Mouse (Mus musculus): ENCODE data around the gene Pan3. TPM values are rescaled to one million over a fixed set of nuclear protein-coding genes. Genes with fewer than 3 reads are reported as not detected.

The Pan3 gene
- polyA plus RNA-seq, 1 experiment from 2014 or later, result 53.7 TPM

DNA sequence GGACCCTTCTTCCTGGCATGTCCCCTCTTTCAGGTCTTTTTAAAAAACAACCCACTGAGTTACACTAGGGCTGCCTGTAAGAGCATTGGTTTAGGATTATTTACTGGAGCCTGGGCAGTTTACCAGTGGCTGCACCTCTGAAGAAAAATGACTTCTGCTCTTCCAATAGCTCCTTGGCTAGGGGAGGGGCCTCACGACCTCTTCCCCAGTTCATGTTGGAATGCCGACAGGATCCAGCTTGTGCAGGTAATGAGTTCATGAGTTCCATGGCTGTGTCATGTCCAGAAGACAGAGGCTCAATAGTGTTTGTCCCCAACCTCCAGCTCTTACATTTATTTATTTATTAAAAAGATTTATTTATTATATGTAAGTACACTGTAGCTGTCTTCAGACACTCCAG is 5.8 kb downstream of the Pan3 start:
- Histone ChIP-seq H3K9ac (ENCODE audit: low read length) (no peak overlapping the region), H3K9me3 (ENCODE audit: control insufficient read depth, low read length) (no peaks in the 10 kb centered on the region), H3K27me3 (ENCODE audit: control insufficient read depth, insufficient read depth, low read length) (no peaks in the 10 kb centered on the region), H3K4me2 (ENCODE audit: low read depth, severe bottlenecking) (no peak overlapping the region), H3K4me3 (ENCODE audit: low read depth, low read length) (no peak overlapping the region), H3K27ac (replicated peaks; ENCODE audit: low read depth, low read length) (no peak overlapping the region), H3K36me3 (ENCODE audit: control insufficient read depth, insufficient read depth, low read length) (peaks cover 2% of the 10 kb centered on the region; the same call in 1 of the 2 replicates), H3K4me1 (ENCODE audit: control insufficient read depth, insufficient read depth, low read length) (peaks cover 3% of the 10 kb centered on the region; the same call in 1 of the 2 replicates)
- no peak for DNase-seq (ENCODE audit: low spot score)
- ATAC-seq (ENCODE audit: insufficient number of reproducible peaks, low FRiP score, low TSS enrichment, low read depth), result no peak
- 66% methylated on average over 2 of the region's 2 CpGs for WGBS

DNA sequence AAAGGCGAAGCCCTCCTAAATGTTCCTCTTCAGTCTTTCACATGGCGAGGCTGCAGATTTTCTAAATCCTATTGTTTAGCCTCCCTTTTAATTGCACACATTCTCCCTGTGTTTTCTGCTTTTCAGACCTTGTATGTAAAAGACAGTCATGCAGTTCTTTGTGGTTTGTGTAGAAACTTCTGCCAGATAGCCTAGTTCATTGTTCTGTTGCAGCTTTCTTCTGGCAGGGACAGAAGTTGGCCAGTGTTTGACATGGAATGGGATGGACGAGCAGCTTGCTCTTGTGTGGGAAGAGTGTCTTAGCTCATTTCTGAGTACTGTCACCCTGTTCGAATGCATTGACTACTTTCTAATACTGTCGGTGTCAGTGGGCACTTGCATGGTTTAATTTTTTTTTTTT is 6.5 kb downstream of the Pan3 start:
- H3K4me1 ChIP-seq (ENCODE audit: control insufficient read depth, insufficient read depth, low read length), result peaks cover 3% of the 10 kb centered on the region; the same call in 1 of the 2 replicates
- no peak for ATAC-seq (ENCODE audit: insufficient number of reproducible peaks, low FRiP score, low TSS enrichment, low read depth)
- H3K9ac ChIP-seq (ENCODE audit: low read length), result no peak overlapping the region
- no peak overlapping the region for H3K4me3 ChIP-seq (ENCODE audit: low read depth, low read length)
- no peaks in the 10 kb centered on the region for H3K27me3 ChIP-seq (ENCODE audit: control insufficient read depth, insufficient read depth, low read length)
- 96% methylated on average over 5 of the region's 5 CpGs for WGBS
- no peak overlapping the region for H3K4me2 ChIP-seq (ENCODE audit: low read depth, severe bottlenecking)
- no peaks in the 10 kb centered on the region for H3K9me3 ChIP-seq (ENCODE audit: control insufficient read depth, low read length)
- H3K36me3 ChIP-seq (ENCODE audit: control insufficient read depth, insufficient read depth, low read length), result peaks cover 2% of the 10 kb centered on the region; the same call in 1 of the 2 replicates
- no peak for DNase-seq (ENCODE audit: low spot score)
- H3K27ac ChIP-seq (replicated peaks; ENCODE audit: low read depth, low read length), result no peak overlapping the region

DNA sequence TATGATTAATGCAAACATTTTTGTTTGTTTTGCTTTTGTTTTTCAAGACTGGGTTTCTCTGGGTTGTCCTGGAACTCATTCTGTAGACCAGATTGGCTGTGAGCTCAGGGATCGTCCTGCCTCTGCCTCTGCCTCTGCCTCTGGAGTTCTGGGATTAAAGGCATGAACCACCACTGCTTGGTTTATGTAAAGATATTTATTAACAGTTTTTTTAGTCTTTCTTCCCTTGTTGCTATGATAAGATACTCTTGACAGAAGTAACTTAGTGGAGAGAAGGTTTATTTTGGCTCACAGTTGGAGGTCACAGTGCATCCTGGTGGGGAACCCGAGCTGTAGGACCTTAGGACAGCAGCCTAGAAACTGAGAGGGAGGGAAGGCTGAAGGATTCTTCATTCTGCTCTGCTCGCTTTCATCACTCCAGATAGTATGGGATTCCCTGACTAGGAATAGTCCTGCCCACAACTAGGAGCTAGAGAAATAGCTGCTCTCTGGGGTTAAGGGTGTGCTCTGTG is 11.1 kb downstream of the Pan3 start:
- Histone ChIP-seq H3K27me3 (ENCODE audit: control insufficient read depth, insufficient read depth, low read length) (no peaks in the 10 kb centered on the region), H3K27ac (replicated peaks; ENCODE audit: low read depth, low read length) (no peak overlapping the region), H3K4me3 (ENCODE audit: low read depth, low read length) (no peak overlapping the region), H3K9me3 (ENCODE audit: control insufficient read depth, low read length) (no peaks in the 10 kb centered on the region), H3K36me3 (ENCODE audit: control insufficient read depth, insufficient read depth, low read length) (no peaks in the 10 kb centered on the region), H3K4me2 (ENCODE audit: low read depth, severe bottlenecking) (no peak overlapping the region), H3K4me1 (ENCODE audit: control insufficient read depth, insufficient read depth, low read length) (no peaks in the 10 kb centered on the region), H3K9ac (ENCODE audit: low read length) (no peak overlapping the region)
- WGBS, result 77% methylated on average over 3 of the region's 3 CpGs
- DNase-seq (ENCODE audit: low spot score) (no peak), ATAC-seq (ENCODE audit: insufficient number of reproducible peaks, low FRiP score, low TSS enrichment, low read depth) (no peak)

DNA sequence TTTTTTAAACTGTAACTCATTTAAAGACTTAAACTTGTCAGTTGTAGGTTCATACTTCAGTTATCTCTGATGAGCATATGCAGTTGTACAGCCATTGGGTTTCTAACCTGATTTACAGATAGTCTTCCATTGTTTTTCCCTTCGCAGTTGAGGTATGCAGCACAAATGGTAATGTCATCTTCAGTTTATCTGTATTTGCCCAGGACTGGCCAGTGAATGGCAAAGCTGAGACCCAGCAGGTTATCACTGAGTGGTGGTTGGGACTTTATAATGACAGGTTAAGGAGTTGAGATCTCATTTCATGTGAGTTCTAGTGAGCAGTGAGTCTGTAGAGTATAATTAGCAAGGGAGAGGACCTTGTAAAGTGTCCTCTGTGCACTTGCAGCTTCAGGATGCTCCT is 12.0 kb downstream of the Pan3 start:
- no peak overlapping the region for H3K27ac ChIP-seq (replicated peaks; ENCODE audit: low read depth, low read length)
- no peaks in the 10 kb centered on the region for H3K27me3 ChIP-seq (ENCODE audit: control insufficient read depth, insufficient read depth, low read length)
- no peak overlapping the region for H3K4me3 ChIP-seq (ENCODE audit: low read depth, low read length)
- H3K9me3 ChIP-seq (ENCODE audit: control insufficient read depth, low read length), result no peaks in the 10 kb centered on the region
- 90% methylated on average over 1 of the region's 1 CpGs for WGBS
- H3K36me3 ChIP-seq (ENCODE audit: control insufficient read depth, insufficient read depth, low read length), result no peaks in the 10 kb centered on the region
- no peak overlapping the region for H3K4me2 ChIP-seq (ENCODE audit: low read depth, severe bottlenecking)
- no peak for DNase-seq (ENCODE audit: low spot score)
- no peaks in the 10 kb centered on the region for H3K4me1 ChIP-seq (ENCODE audit: control insufficient read depth, insufficient read depth, low read length)
- H3K9ac ChIP-seq (ENCODE audit: low read length), result no peak overlapping the region
- ATAC-seq (ENCODE audit: insufficient number of reproducible peaks, low FRiP score, low TSS enrichment, low read depth), result no peak

DNA sequence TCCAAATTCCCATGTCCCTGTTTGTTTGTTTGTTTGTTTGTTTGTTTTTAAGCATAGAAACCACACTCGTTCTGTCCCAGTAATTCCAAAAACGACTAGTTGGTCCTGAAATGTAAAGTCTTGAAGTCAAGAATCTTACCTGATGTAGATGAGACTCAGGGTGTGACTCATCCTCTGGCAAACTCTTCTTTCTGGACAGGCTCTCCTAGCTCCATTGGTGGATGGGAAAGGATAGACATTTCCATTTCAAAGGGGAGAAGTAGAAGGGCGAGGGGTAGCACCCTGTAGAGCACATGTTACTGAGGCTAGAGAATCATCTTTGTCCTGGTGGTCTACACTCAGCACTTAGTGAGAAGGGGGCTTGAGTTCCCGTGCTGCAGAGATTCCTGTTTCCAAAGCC is 12.8 kb downstream of the Pan3 start:
- DNase-seq (ENCODE audit: low spot score) (no peak), ATAC-seq (ENCODE audit: insufficient number of reproducible peaks, low FRiP score, low TSS enrichment, low read depth) (no peak)
- Histone ChIP-seq H3K27me3 (ENCODE audit: control insufficient read depth, insufficient read depth, low read length) (no peaks in the 10 kb centered on the region), H3K36me3 (ENCODE audit: control insufficient read depth, insufficient read depth, low read length) (no peaks in the 10 kb centered on the region), H3K9me3 (ENCODE audit: control insufficient read depth, low read length) (no peaks in the 10 kb centered on the region), H3K27ac (replicated peaks; ENCODE audit: low read depth, low read length) (no peak overlapping the region), H3K4me2 (ENCODE audit: low read depth, severe bottlenecking) (no peak overlapping the region), H3K9ac (ENCODE audit: low read length) (no peak overlapping the region), H3K4me1 (ENCODE audit: control insufficient read depth, insufficient read depth, low read length) (no peaks in the 10 kb centered on the region), H3K4me3 (ENCODE audit: low read depth, low read length) (no peak overlapping the region)
- WGBS, result 81% methylated on average over 4 of the region's 4 CpGs

DNA sequence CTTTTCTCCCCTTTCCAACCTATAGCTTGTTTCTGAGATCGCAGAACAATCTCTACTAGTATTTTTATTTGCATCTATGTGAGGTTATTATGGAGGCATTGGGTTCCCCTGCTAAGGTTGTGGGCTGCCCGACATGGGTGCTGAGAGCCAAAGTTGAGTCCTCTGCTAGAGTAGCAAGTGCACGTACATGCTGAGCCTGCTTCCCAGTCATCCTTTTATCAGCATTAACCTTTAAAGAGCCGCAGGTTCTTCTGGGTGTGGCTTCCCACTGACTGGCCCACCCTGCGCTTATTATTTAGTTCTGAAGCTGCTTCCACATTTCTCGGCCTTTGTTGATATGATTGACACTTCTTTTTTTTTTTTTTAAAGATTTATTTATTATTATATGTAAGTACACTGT is 14.3 kb downstream of the Pan3 start:
- no peaks in the 10 kb centered on the region for H3K9me3 ChIP-seq (ENCODE audit: control insufficient read depth, low read length)
- WGBS, result 86% methylated on average over 6 of the region's 6 CpGs
- H3K9ac ChIP-seq (ENCODE audit: low read length), result no peak overlapping the region
- DNase-seq (ENCODE audit: low spot score) (no peak), ATAC-seq (ENCODE audit: insufficient number of reproducible peaks, low FRiP score, low TSS enrichment, low read depth) (no peak)
- no peaks in the 10 kb centered on the region for H3K4me1 ChIP-seq (ENCODE audit: control insufficient read depth, insufficient read depth, low read length)
- H3K4me2 ChIP-seq (ENCODE audit: low read depth, severe bottlenecking), result no peak overlapping the region
- no peak overlapping the region for H3K4me3 ChIP-seq (ENCODE audit: low read depth, low read length)
- H3K27ac ChIP-seq (replicated peaks; ENCODE audit: low read depth, low read length), result no peak overlapping the region
- no peaks in the 10 kb centered on the region for H3K36me3 ChIP-seq (ENCODE audit: control insufficient read depth, insufficient read depth, low read length)
- H3K27me3 ChIP-seq (ENCODE audit: control insufficient read depth, insufficient read depth, low read length), result no peaks in the 10 kb centered on the region

DNA sequence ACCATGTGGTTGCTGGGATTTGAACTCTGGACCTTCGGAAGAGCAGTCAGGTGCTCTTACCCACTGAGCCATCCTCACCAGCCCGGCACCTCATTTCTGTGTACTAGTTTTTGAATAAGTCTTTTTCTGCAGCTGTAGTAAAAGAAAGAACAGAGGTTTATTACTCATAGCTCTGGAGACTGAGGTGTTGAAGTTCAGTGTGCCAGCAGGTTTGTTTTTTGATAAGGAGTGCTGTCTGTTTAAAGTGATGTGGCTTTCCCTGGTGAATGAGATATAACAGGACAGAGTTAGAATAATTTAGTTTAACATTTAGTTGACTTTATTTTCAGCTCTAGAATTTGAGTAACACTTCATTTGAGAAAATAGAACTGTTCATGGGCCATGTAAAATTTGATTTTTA is 14.8 kb downstream of the Pan3 start:
- H3K27me3 ChIP-seq (ENCODE audit: control insufficient read depth, insufficient read depth, low read length), result no peaks in the 10 kb centered on the region
- 94% methylated on average over 2 of the region's 2 CpGs for WGBS
- H3K4me2 ChIP-seq (ENCODE audit: low read depth, severe bottlenecking), result no peak overlapping the region
- ATAC-seq (ENCODE audit: insufficient number of reproducible peaks, low FRiP score, low TSS enrichment, low read depth), result no peak
- DNase-seq (ENCODE audit: low spot score), result no peak
- H3K9ac ChIP-seq (ENCODE audit: low read length), result no peak overlapping the region
- no peak overlapping the region for H3K27ac ChIP-seq (replicated peaks; ENCODE audit: low read depth, low read length)
- H3K4me3 ChIP-seq (ENCODE audit: low read depth, low read length), result no peak overlapping the region
- H3K36me3 ChIP-seq (ENCODE audit: control insufficient read depth, insufficient read depth, low read length), result no peaks in the 10 kb centered on the region
- no peaks in the 10 kb centered on the region for H3K4me1 ChIP-seq (ENCODE audit: control insufficient read depth, insufficient read depth, low read length)
- no peaks in the 10 kb centered on the region for H3K9me3 ChIP-seq (ENCODE audit: control insufficient read depth, low read length)

DNA sequence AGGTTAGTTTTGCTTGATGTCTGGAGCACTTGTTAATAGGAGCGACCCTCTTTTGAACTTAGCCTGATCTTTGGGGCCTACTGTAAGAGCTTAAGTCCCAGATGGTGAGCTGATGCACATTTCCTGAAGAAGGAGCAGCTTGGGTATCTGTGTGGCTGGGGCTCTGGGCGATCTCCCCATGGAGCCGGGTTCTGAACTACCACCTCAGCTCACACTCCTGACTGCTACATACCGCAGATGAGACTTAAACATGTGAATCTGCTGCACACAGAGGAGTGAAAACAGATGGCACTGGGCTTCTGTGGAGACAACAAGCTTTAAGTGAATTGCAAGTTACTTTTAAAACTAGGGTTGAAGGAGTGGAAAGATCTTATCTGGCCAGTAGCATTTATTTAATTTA is 15.3 kb downstream of the Pan3 start:
- no peaks in the 10 kb centered on the region for H3K9me3 ChIP-seq (ENCODE audit: control insufficient read depth, low read length)
- no peak overlapping the region for H3K27ac ChIP-seq (replicated peaks; ENCODE audit: low read depth, low read length)
- 90% methylated on average over 4 of the region's 4 CpGs for WGBS
- no peak overlapping the region for H3K4me2 ChIP-seq (ENCODE audit: low read depth, severe bottlenecking)
- DNase-seq (ENCODE audit: low spot score) (no peak), ATAC-seq (ENCODE audit: insufficient number of reproducible peaks, low FRiP score, low TSS enrichment, low read depth) (no peak)
- H3K4me3 ChIP-seq (ENCODE audit: low read depth, low read length), result no peak overlapping the region
- H3K9ac ChIP-seq (ENCODE audit: low read length), result no peak overlapping the region
- no peaks in the 10 kb centered on the region for H3K27me3 ChIP-seq (ENCODE audit: control insufficient read depth, insufficient read depth, low read length)
- H3K4me1 ChIP-seq (ENCODE audit: control insufficient read depth, insufficient read depth, low read length), result no peaks in the 10 kb centered on the region
- H3K36me3 ChIP-seq (ENCODE audit: control insufficient read depth, insufficient read depth, low read length), result no peaks in the 10 kb centered on the region

DNA sequence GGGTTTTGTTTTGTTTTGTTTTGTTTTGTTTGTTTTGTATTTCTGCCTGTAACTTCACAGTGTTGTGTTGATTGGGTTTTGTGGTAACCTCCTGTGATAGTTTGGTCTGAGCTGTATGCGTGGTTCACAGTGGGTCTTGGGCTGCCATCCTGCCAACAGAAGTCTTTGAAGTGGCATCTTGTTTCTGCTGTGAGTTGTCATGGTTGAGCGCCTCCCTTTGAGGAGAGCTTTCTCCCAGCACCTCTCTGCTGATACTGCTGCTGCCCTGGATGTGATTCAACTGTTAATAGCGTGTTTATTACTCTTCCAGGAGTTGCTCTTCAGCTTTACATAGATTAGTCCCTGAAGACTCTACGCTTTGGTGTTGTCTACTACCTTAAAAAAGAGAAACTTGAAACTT is 18.6 kb downstream of the Pan3 start:
- WGBS, result 46% methylated on average over 4 of the region's 4 CpGs
- no peaks in the 10 kb centered on the region for H3K9me3 ChIP-seq (ENCODE audit: control insufficient read depth, low read length)
- no peak overlapping the region for H3K4me3 ChIP-seq (ENCODE audit: low read depth, low read length)
- ATAC-seq (ENCODE audit: insufficient number of reproducible peaks, low FRiP score, low TSS enrichment, low read depth) (no peak), DNase-seq (ENCODE audit: low spot score) (no peak)
- no peaks in the 10 kb centered on the region for H3K36me3 ChIP-seq (ENCODE audit: control insufficient read depth, insufficient read depth, low read length)
- H3K4me2 ChIP-seq (ENCODE audit: low read depth, severe bottlenecking), result no peak overlapping the region
- H3K27ac ChIP-seq (replicated peaks; ENCODE audit: low read depth, low read length), result no peak overlapping the region
- no peaks in the 10 kb centered on the region for H3K27me3 ChIP-seq (ENCODE audit: control insufficient read depth, insufficient read depth, low read length)
- no peaks in the 10 kb centered on the region for H3K4me1 ChIP-seq (ENCODE audit: control insufficient read depth, insufficient read depth, low read length)
- no peak overlapping the region for H3K9ac ChIP-seq (ENCODE audit: low read length)

All from limb, embryonic 11.5 days (tissue).